Mouse (Mus musculus) frontal cortex, adult (tissue): ENCODE data around the gene Adgrg5.

ENCODE experiments used
- ATAC-seq: cut with Nextera tagmentation; 2 replicates; pipeline ENCODE4 v1.9.2; 2017; ENCODE audit warnings: mild to moderate bottlenecking, moderate library complexity, mixed read lengths; ENCODE audit not compliant: low TSS enrichment

Gene Adgrg5

DNA sequence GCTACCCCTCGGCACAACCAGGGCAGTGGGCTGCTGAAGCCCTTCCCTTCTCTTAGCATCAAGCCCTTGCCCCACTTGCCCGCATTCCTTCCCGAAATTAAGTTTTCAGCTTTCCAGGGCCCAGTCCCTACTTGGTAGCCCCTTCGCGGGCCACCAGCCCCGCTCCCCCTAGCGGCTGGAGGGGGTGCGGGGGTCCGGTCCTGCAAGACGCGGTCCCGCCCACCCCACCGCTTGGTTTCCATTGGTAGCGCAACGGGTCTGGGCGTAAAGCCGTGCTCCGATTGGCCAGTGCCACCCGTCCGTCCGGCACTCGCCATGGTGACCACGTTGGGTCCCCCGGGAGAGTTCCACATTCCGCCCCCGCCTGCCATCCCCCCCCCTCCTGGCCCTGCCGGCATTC, 6.1 kb upstream of the Adgrg5 start:
- peak; percentile 64 for ATAC-seq

DNA sequence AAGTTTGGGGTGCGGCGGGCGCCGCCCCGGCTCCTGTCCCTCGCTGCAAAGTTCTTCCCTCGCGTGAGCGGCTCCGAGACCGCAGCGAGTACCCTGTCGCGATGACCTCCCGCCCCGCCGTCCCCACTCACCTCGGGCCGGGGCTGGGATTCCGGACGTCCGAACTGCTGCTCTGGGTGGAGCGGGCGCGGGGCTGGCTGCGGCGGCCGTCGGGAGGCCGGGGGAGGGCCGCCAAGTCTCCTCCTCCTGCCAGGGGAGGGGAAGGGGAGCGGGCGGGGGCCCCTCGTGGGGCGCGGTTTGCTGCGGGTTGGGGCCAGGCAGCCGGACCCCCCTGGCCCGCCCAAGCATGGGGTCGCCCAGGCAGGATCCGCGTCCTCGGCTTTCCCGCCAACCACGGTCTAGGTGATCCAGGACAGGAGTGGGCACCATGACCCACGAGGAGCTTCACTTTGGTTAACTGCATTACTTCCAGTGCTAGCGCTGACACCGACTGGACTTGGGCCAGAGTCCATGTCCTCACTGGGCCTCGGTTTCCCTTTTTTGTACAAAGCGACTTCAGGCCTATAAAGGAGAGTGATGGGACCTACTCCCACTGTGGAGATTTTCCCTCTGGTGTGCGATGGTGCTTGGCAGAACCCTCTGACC, 5.5 kb upstream of the Adgrg5 start, which contains the start of gene Ccdc102a:
Ccdc102a (minus strand) TSS at position 248 of the 645 bp plus-strand sequence.
- no peak for ATAC-seq

DNA sequence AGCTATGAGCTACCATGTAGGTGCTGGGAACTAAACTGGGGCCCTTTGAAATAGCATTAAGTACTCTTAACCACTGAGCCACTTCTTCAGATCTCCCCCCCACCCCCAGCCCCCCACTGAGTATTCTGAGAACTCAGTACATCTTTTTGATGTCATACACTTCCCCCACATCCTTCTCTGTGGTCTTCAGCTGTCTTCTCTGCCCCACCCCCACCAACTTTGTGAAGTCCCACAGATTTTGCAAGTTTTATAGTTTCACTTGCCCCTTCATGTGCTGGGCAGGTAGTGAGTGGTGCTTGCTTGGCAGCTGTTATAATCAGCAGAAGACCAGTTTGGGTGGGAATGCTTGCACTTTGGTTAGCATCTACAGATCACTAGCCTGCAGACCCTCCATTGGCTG, 4.2 kb upstream of the Adgrg5 start:
- ATAC-seq = no peak

DNA sequence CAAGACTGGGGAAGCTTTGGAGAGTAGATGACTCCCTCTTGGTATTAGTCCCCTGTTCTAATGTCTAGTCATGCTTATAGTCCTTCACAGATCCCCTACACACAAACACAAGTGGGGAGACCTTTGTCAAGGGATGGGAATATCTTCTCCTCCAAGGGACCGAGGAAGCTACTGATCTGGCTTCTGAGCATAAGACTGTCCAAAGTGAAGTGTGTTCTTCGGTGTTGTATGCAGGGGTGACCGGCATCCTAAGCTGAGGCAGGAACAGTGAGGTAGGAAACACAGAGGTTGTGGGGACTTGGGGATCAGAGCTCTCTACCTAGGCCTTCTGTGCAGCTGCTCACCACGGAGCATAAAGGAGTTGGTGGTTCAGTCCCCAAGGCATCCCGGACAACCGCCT, 1.3 kb upstream of the Adgrg5 start:
- no peak for ATAC-seq

DNA sequence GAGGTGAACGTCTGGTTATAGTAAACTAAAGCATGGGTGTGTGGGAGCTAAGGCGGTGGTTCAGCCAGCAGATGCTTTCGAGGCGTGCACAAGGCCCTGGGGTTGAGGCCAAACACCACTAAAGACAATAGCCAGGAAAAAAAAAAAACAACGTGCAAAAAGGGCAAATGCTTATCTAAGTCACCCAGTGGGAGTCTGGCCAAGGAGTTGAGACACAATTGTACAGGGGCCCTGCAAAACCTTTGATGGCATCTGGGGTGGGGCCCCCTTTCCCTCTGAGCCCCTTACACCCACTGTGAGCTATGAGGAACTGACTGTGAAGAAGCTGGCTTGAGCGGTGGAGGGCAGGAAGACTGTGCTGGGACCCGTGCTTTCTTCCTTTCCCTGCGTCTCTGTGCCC, 892 bp upstream of the Adgrg5 start:
- ATAC-seq = no peak

DNA sequence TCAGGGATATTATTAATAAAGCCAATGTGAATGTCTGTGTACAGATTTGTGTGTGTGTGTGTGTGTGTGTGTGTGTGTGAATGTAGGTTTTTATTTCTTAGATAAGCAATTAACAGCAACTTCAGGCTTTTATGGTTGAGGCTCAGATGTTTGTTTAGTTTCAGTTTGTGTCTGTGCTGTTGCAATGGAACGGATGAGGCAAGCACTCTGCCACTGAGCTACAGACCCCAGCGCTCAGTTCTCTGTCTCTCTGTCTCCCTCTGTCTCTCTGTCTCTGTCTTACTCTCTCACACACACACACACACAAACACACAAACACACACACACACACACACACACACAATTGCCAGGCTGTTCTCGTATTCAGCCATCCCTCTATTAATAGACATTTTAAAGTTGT, 4.7 kb downstream of the Adgrg5 start:
- no peak for ATAC-seq

DNA sequence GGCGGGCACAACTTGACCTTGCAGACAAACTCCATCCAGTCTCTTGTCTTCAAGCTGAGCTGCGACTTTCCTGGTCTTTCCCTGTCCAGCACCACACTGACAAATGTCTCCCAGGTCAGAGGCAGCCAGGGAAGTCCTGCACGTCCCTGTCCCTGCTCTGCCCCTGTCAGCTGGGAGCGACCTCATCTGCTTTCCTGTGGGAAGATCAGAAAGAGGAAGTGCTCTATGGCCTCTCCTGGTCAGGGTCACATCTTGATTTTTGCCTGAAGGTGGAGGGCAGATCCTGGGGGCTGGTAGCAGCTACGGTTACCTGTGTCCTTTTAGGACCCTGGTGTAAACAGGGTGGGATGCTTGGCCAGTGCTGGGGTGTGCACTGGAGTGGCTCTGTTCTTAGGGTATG, 10.4 kb downstream of the Adgrg5 start:
- ATAC-seq = no peak

DNA sequence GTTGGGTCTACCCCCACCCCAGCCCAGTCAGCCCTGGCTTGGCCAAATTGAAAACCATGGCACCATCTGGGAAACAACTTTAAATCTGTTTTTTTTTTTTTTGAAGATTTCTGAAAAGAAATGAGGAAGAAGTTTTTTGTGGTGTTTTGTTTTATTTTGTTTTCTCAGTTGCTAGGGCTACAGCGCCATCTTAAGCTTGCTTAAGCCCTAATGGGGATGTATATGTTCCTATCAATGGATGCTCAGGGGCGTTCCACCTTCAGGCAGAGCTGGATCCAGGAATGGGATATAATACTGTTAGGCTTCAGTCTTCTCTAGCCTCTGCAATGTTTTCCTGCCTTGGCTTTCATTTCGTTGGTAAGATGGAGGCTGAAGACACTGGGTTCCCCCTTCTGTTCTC, 11.7 kb downstream of the Adgrg5 start:
- ATAC-seq = no peak

DNA sequence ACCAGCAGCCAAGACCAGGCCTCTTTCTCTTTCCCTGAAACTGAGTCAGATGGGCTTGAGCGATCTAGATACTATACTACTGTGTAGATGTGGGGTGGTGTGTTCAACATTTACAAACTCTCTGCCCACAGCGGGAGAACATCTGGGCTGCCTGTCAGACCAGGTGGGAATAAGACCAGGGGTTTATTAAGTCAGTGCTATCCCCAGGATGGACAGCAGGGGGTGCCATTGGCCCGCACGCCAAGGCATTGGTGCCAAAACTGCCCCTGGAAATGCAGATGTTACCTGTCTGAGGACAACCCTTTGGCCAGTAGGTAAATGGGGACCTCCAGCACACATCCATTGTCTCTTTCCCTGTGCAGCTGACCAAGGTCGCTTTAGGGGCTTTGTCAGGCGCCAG, 19.1 kb downstream of the Adgrg5 start:
- no peak for ATAC-seq

DNA sequence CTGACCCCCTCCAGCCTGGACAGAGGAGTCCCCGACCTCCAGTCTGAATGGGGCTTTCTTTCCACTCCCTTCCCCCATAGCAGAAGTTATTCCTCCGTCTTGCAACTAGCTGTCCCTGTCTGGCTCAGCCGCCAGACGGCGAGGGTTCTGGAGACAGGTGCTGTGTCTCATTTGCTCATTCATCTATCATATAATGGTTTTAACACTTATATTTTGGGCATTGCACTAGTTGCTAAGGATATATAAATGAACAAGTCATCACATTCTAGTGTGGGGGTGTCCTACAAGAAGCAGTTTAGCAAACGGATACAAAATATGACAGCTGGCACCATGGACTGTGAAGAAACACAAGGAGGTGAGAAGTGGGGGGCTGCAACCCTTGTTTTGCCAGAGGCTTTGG, 21.7 kb downstream of the Adgrg5 start:
- peak; percentile 88 for ATAC-seq

DNA sequence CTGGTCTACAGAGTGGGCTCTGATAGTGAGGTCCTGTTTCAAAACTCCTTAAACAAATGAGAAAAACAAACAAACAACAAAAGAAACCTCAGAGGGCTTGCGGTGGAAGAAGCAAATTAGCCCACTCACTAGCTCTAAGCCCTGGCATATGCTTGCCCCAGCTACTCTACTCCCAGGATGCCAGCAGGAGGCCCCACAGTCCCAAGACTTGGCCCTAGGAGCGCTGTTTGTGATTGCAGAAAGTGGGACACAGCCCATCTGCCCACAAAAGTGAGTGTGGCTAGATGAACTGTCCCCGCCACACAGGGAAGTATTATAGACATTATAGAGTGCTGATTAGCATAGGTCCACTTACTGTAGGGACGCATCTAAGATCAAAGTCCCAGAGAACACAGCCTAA, 24.9 kb downstream of the Adgrg5 start:
- ATAC-seq = no peak

DNA sequence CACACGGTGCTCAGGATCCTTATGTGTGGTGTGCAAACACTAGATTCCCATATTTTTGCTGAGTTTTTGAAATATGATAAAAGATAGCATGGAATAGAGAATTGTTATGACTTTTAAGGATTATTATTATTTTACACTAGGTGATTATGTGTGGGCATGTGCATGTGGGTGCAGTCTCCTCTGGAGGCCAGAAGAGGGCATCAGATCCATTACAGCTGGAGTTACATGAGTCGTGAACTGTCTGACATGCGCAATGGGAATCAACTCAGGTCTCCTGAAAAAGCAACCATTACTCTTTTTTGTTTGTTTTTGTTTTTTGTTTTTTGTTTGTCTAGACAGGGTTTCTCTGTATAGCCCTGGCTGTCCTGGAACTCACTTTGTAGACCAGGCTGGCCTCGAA, 25.5 kb downstream of the Adgrg5 start:
- ATAC-seq = no peak

DNA sequence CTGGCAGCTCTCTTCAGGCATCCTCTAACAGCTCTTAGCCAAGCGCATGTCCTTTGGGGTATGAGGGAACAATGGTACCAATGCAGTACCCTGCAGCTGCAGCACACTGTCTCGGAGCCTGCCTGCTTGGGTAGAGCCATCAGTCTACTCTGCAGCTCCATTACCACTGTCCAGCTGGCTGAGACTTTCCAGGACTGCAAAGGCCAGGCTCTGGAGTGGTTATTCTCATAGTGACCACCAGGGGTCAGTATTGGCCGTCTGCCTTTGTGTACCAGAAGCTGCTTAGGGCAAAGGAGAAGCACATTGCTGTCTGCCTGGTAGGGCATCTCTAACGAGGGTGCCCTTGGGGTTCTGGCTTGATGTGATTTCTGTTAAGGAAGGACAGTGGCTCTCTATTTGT, 26.6 kb downstream of the Adgrg5 start:
- peak; percentile 81 for ATAC-seq

DNA sequence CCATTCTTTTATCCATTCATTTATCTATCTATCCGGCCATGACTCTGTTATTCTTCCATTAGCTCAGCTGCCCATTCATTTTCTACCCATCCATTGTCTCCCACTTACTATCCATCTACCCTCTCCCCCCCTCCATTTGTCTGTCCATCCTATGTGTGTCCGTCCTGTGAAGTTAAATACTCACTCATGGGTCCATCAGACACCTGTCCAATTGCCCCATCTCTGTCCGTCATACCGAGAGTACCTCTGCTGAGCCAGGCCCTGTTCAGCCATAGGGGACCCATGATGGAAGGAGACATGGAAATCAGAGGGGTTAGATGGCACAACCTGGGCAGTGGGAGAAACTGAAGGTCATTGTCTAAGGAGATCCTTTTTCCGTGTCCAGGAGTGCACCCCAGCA, 27.0 kb downstream of the Adgrg5 start:
- no peak for ATAC-seq

DNA sequence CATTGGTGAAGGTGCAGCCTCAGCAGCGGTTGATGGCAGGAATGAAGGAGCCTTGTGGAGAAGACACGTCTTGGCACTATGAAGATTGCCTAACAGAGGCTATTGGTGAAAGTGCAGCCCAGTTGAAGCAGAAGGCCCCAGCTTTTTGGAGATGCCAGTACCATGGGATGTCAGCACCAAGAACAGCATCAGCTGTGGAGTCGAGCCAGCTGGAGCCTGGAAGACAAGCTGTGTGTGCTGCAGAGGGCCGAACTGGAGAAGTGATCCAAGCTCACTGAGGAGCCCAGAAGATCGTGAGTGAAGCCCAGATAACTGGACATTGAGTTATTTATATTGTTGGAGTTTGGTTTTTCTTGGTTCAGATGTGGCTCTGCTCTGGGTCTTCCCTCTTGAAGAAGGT, 28.6 kb downstream of the Adgrg5 start:
- no peak for ATAC-seq

DNA sequence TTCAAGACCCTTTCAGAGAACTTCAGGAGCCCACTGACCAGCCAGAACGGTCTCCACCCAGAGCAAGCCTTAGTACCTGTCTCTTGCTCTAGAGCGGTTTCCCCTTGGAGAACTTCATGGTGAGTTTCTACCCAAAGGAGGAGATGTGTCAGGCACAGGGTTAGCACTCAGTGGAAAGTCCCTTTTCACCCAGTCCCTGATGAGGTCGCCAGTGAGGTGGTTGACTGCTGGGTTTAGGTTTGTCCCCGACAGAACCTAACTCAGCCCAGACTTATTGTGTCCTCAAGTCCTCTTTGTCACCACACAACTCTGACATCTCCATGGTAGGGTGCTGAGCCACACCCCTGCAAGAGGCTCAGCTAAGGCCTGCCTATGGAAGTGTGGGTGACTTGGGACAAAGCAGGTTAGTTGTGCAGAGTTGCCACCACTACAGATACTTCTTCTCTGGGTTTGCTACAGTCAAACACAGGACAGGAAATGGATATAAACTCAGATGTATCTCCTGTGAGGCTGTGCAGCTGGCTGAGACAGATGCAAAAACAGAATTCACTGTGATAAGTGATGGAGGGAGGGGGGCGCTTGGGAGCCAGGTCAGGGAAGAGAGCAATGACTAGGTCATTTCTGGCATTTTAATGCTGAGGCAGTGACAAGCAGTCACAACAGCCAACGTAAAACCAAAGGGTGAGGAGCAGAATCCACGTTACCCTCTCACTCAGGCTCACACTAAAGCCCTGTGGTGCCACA, 30.3 kb downstream of the Adgrg5 start:
- no peak for ATAC-seq

DNA sequence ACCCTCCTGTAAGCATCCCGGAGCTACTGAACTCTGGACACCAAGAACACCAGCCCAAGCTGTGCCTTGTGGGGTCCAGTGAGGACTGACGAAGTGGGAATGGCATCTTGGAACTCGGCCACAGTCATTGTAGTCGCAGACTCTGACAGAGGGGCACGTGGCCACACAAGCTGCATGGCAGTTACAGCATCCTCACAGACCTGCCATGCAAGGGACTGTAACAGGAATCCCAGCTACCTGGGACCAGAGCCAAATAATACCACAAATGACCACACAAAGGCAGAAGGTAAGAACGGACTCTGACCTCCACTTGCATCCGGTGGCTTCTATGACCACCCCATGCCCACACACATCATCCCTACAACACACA, 30.9 kb downstream of the Adgrg5 start:
- no peak for ATAC-seq

DNA sequence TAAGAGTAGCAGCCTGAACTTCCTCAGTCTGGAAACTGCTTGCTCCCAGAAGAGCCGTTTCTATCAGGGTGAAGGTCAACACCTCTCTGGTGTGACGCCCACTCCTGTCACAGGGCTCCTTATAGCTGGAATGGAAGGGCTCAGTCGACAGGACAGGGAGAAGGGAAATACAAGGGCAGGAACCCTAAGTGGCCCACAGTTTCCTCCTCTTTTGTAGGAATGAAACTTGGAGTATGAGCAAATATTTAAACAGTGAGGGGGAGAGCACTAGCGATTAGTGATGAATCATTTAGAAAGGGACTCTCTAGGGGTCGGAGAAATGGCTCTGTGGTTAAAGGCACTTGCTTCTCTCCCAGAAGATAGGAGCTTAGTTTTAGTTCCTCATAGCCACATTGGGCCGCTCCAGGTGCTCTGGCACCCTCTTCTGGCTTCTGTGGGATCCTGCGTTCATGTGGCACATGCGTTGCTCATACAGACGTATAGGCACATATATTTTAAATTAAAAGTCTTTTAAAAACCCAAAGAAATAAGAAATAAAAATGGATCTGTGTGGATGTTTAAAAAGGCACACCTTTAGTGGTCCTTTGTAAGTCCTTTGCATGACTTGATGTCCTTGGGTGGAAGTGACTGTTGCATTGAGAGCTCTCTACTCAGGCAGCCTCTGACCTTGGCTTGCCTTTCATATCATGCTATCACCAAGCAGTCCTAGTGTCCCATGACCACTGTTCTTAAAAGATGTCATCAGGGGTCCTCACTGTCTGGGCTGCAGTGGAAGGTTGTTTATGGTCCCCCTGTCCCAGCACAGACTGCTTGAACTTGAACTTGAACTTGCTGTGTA, 31.6 kb downstream of the Adgrg5 start:
- ATAC-seq = peak; percentile 85

DNA sequence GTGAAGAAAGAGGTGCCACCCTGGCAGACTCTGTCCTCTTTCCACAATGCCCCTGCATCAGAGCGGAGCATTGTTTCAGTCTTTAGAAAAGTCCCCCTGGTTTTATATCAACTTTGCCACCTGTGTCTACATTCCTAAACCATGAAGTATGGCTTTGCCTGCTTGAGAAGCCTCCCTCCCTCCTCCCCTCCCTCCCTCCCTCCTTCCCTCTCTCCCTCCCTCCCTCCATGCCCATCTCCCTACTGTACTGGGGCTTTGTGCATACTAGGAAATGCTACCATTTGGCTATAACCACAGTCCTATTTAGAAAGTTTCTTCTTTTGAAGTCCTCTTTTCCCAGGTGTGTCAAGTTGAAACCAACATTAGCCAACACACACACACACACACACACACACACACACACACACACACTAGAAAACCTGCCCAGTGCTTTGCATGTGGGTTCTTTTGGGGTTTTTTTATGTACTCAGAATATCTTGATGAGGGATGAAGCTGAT, 32.6 kb downstream of the Adgrg5 start:
- ATAC-seq = no peak

DNA sequence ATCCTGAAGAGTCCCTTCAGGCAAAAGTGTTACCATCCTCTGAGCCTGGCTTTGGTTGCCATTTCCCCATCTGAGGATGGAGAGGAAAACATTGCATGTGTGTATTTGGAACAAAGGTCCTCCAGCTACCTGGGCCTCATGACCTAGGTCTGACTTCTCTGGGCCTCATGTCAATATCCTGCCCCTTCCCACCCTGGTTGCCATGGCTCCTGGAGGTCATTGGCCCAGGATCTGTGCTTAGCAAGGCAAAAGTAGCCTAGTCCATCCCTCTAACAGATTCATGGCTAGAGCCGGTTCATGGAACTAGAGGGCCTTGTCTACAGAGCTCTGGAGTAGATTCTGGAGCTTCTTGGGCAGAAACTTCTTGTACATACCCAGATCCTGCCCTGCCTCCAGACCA, 38.7 kb downstream of the Adgrg5 start:
- no peak for ATAC-seq

DNA sequence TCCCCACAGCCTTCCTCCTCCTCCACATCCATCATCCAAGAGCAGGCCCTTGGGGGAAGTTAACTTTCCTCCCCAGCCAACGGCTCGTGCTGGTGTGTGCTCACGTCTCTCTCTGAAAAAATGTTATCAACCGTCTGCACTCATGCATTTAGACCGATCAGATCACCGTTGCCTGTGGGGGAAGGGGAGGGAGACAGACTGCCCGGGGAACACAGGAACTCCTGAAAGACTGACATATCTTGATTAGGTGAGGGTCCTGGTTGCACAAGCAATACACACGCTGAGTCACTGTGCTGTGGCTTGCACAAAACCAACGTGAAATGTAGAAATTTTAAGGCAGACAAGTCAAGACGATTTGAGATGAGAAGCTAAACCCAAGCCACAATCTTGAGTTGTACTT, 41.3 kb downstream of the Adgrg5 start:
- no peak for ATAC-seq

DNA sequence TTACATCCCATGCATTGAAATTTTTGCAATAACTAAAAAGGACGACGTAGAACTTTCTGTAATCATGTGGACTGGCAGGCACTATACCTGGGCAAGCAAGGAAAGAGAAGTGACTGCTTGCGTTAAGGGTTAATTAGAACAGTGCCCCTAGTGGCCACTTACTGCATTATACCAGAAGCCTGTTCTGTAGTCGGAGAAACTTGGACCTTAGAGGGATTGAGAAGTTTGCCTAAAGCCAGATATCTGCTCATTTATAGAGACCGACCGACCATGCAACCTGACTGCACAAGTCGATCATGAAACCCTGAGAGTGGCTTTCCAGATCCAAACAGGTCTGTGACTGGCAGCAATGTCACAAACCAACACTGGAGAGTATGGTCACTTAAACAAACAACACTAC, 43.1 kb downstream of the Adgrg5 start:
- ATAC-seq = no peak

DNA sequence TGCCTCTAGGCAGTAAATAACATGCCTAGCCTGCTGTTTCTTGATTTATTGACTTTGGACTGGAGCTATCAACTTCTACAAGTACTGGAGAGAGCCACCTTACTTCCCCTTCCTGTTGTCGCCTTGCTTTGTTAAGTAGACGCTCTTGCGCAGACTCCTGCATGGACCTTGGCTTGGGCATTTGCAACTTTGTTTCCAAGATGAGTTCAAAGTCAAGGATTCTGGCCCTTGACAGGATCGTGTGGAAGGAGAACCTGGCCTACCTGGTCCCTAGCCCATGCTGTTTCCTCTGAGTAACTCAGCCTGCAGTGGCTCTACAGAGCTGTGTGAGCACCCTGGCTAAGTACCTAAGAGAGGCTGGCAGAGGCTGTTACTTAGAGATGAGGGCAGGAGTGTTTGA, 43.6 kb downstream of the Adgrg5 start:
- ATAC-seq = no peak
